Mouse (Mus musculus) thymus, postnatal 10 days (tissue): ENCODE data around the gene Hs3st4.

Experiments
- DNase-seq, 2 experiments: peaks; one replicate each; pipeline ENCODE4 v3.0.0; 2021; ENCODE audit warnings: low spot score in 2 of 2

Gene Hs3st4

DNA sequence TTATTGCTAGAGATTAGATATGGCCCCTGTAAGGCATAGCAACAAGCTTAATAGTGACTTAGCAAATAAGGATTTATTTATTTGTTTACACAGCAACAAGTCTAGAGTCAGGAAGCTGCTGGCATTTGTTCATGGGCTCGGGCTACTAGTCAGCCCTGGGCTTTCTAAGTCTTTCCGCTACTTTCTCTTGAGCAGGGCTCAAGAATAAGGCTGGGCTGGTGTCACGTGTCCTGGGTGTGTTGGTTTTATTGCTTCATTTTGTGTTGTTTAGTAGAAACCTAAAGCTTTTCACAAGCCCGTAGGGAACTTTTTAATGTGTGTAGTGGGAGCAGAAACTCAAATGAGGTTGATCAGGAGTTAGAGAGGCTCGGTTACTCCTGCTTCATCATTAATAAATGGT is 153.5 kb downstream of the Hs3st4 start:
- no peak for DNase-seq

DNA sequence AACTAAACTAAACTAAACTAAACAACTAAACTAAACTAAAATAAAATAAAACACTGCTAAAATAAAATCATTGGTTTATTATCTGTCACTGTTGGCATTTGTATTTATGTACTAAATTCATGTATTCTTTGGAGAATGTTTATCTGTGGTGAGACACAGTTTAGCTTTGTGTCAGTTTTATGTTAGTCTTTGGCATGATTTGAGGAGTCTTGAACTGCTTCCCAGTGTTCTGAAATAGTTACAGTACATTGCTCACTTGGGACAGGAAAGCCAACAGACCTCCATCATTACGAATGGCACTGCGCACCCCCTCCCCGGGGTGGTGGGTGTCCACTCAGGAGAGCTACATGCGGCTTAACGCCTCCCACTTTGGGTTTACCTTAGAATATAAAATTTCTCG is 158.6 kb downstream of the Hs3st4 start:
- DNase-seq = no peak

DNA sequence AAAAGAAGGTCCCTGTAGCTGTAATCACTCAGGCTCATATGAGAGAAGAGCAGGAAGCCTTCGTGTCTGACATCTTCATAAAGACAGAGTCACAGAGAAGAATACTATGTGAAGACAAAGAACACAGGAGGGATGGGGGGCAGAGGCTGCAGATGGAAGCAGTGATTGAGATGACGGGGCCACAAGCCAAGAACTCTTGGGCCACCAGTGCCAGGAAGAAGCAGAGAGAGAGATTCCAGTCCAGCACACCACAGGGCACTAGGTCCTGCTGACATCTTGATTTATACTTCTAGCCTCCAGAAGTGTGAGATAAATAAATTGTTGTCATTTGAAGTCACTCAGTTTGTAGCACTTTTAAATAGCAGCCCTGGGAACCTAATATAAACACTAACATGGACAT is 168.2 kb downstream of the Hs3st4 start:
- DNase-seq = no peak

DNA sequence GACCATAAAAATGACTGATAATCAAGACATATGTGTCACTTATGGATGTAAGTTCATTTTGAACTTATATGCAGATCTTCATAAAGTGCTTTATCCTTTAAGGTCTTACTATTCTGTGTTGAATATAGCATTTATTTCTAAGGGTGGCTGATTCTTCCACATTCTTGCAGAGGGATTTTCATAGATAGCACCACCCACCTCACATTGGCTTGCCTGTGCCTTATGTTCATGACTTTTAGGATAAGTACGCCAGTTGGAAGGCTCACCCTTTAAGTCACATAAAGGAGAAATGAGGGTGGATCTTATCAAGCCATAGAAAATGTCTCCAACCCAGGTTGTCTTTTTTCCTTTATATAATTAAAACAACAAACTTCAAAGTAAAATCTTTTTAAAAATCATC is 180.6 kb downstream of the Hs3st4 start:
- no peak for DNase-seq

DNA sequence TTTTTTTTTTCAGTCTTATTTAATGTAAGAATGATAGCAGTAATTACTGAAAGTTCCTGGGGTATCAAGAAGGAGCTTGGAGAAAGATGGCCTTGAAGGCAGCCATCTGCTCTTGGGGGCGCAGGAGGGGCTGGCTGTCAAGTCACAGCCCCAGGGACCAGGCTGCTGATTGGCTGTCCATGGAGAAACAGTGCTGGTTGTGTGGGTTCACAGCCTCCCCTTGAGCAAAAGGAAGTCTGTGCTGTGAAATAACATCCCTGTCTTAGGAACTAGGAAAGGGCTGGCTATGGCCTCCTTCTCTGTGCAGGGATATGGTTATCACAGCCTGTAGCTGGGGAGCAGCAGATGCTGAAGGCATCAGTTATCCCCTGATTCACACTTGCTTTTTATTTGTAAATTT is 183.6 kb downstream of the Hs3st4 start:
- DNase-seq = no peak

DNA sequence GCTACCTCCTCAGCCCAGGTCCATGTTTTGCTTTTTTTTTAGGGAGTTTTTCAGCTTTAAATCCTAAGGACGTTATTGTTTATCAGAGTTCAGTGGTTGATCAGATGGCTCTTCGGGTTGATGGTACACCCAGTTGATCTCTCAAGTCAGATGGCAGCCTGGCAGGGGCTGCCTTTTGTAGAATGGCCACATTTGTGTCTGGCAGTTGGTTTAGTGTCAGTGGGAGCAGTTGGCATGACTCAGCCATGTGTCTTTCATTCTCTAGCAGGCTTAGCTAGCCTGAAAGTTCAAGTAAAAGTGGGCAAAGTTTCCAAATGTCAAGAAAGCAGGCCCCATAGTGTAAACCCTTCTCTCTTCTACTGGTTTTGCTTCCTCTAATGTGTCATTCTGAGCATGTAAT is 186.1 kb downstream of the Hs3st4 start:
- no peak for DNase-seq

DNA sequence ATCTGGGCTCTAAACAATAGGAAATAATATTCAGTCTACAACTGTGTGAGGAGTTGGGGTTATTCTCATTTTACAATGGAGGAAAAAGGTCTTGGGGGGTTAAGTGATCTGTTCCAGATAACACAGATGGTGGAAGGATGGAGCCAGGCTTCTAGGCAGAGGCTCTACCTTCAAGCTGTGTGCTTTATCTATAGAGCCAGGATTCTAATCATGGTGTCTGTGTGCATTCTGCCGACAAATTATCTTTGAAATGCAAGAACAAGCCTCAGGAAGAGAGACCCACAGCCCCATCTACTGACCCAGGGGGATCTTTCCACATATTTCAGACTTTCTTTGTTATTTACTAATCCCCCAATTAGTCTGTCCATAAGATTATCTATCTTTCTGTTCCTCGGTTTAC is 187.3 kb downstream of the Hs3st4 start:
- DNase-seq = no peak

DNA sequence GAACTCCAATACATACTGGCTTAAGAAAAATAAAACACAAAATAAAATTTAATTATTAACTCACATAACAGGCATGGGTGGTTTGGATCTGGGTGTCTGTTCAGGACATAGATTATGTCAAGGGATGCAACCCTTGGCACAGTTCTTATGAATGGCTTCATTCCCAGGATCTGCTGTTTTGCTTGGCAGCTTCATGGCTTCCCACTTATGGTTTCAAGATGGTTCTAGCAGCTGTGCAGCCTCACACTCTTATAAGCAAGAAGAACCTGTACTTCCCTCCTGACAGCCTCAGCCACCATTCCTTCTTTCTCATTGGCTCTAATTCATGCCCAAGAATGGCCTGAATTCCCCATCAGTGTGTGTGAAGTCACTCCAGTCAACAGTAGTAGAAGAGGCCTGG is 189.3 kb downstream of the Hs3st4 start:
- no peak for DNase-seq

DNA sequence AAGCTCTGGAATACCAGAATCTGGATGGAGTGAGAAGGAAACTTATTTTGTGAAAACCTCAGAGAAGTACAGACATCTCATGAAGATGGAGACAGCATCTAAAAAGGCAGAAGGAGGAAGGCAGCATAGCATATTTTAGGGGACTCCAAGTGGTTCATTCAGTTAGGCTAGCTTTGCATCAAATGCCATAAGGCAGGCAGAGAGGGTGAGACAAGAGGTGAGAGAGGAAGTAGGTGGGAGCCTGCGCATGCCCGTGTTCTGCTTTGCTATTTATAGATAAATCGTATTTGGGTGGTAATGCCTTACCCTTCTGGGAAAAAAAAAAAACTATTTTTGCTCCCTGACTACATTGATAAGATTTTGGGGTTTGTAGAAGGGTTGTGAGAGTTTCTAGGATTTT is 198.3 kb downstream of the Hs3st4 start:
- no peak for DNase-seq

DNA sequence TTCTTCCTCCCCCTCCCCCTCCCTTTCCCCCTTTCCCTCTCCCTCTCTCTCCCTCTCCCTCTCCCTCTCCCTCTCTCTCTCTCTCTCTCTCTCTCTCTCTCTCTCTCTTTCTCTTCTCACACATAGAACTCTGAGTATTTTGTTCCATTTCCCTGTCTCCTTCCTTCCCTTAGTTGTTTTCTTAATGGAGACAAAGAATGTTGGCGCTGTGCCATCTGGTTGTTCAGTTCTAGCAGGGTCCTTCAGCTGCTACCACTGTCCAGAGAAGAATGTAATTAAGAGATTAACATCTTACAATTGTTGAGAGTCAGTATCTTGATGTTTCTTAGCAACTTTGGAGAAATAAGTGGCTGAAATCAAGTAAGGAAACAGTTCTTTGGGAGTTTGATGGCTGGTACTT is 202.0 kb downstream of the Hs3st4 start:
- DNase-seq = no peak

DNA sequence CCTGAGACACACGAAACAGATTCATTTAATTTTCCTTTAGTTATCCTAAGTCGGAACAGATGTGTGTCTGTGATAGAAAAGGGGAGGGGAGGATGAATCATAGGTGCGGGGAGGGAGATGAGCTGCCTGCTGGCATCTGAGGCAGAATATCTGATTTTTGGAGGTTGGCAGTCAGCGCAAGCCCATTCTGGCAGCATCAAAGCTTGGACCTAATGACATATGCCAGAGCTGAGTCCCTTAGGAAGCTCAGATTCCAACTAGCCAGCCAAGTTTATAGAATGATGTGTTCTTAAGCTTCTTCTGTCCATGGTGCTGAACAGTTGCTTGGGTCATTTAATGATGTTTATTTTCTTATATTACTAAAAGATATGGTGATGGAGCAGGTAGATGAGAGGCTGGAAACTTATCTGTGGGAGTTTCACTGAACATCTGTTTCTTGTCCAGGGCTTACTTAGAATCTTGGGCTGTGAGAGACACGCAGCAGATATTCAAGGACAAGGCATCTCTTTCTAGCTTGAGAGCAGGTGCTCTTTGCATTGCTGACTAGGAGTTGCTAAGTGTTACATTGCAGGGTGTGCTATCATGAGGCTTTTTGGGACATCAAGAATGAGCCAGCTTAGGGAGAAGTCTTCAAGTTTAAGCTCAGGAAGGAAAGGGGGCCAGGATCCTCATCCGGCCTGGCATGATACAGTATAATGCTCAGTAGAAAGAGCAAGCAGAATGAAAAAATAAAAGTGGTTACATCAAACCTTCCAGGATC is 216.3 kb downstream of the Hs3st4 start:
- DNase-seq = no peak

DNA sequence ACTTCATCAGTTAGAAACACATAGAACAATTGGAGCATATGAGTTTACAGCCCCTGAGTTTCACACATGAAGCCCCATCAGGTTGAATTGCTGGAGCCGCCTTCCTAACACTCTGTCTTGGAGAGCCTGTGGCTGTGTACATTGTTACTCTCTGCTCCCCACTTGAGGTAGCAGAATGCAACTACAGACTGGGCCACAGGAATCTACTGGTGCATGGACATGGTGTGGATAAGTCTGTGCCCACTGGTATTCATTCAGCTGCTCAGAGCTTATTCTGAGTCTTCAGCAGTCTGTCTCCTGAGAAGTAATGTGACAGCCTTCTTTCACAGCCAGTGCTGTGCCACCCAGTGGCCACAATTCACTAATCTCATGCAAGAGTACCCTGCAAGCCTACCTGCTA is 234.3 kb downstream of the Hs3st4 start:
- DNase-seq = no peak

DNA sequence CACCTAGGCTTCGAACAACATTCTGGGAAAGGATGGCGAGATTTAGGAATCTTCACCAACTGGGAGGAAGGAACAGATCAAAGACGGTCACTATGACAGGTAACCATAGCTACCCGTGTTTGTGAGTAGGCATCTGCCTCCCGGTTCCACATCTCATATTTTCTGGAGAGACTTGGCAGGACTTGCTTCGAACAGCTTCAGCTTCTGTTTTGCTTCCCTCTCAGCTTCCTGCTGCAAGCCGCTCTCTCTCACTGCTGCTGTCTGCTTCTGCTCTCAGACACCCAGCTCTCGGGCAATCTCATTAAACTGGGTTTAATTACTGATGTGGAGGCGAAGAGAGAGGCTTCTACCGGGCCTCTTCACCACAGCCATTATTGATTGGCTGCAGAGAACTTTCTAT is 237.9 kb downstream of the Hs3st4 start:
- no peak for DNase-seq

DNA sequence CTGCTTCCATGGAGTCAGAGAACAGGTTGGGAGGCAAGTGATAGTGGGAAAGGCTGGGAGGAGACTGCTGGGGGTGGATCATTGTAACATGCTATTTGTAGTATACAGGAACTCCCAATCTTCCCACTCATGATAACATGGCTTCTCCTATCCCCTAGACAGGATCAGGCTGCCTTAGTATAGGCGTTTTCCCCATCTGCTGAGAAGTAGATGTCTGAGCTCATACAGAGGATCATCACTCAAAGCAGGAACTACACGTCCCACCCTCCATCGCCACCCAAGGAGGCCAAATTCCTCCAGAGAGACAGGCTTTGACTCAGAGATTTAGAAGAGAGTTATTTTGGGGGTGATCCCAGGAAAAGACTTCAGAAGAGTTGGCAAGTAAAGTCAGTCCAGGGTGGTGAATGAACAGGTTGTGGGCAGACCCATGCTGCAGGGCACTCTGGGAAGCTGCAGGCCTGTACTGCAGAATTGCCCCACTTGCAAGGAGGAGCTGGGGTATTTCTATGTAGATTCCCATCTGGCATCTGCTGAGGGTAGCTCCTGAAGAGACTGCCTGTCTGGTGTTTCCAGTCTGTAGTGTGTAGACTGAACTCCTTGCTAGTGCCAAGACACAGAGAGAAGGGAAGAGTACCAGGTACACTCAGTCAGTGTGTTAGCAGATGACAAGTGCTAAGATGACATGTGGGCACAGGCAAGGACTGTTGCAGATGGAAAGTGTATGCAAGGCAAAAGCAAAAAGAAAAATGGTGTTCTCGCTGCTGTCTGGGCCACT is 255.4 kb downstream of the Hs3st4 start:
- DNase-seq = no peak

DNA sequence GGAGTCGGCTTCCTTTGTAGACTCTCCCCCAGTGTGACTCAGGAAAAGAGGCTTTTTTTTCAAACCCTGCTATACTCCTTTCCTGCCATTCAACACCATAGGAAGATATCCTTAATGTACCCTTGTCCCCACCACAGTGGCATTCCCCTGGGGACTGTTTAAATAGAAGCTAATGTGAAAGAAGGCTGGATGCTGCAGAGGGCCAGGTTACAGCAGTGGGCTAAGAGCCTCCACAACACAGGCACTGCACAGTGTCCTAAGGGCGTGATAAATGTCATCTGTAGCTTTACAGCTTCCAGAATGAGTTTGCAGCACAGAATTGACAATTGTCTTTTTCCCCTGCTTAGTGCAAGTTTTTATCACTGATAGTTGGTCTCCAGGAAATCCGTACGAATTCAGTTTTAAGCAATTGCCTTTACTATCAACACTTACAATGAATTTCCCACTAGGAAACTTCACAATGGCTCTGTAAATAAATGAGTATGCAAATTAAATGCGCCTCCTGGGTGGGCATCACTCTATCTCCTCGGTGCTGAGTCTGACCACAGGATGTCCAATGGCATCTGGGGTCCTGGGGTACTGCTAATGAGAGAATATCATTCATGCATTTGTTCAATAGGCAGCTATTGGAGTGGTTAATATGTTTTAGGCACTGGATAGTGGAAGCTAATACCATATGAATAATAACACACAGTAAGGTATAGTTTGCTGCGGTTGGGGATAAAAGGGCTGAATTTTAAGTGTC is 257.4 kb downstream of the Hs3st4 start:
- no peak for DNase-seq

DNA sequence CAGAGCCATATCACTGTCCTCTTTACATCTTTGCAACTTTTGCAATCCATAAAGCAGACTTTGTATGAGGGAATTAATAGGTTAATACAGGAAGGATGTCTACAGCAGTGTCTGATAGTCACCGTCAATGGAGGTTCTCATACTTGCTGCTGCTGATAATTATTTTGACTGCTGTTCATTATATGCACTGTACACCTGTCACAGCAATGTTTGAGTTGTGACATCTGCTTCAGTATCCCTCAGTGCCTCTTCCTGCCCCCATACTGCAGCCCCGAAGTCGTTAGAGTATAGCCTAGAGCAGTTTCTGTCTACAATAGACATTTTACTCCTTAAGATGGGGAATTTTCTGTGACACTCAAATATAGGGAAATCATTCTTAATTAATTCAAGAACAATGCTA is 267.2 kb downstream of the Hs3st4 start:
- DNase-seq = no peak

DNA sequence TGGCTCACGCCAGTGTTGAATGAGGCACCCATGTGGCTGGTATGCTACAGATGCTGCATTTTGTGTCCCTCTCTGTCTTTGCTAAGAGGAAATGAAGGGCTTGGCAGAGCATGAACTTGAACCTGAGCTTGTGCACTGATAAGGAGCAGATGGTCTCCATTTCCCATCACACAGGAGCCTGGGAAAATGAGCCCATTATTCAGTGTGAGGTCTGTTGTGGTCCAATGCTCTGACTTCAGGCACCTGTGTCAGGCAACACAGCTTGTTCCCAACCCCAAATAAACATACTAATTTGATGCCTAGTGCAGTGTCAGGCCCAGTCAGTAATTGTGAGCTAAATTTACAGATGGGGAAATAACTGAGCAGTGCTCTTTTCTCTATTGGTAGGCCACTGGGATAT is 267.9 kb downstream of the Hs3st4 start:
- no peak for DNase-seq

DNA sequence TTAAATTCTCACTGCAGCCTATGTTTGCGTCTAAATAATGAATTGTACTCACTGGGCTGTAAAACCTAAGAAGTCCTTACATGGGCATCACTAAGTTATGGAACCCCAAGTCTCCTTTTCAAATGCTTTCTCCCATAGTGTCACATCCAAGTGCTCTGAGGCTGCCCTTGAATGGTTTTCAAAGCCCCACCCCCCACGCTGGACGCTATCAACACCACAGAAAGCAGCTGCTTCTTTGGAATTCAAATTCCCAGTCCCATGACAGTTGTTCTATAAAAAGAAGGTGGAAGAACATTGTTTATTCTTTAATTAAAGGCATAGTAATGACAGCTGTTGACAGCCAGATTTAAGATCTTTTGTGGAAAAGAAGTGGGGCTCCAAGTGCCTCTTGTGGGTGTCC is 275.8 kb downstream of the Hs3st4 start:
- no peak for DNase-seq

DNA sequence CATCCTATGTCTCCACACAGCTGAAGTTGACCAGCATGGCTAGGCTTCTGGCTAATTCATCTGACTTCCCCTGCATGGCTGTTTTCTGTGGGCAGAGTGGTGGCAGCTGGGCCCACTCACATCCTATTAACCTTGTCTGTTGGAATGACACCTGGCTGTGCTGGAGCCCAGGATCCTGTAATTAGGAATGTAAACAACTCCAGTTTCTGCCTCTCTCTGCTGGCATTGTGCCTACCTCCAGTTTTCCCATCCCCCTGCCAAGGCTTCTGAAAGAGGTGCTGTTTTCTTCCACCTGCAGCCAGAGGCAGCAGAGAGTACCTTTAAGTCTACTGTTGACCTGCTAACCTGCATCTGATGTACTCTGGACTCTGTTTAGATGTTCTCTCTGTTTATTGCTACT is 288.1 kb downstream of the Hs3st4 start:
- no peak for DNase-seq

DNA sequence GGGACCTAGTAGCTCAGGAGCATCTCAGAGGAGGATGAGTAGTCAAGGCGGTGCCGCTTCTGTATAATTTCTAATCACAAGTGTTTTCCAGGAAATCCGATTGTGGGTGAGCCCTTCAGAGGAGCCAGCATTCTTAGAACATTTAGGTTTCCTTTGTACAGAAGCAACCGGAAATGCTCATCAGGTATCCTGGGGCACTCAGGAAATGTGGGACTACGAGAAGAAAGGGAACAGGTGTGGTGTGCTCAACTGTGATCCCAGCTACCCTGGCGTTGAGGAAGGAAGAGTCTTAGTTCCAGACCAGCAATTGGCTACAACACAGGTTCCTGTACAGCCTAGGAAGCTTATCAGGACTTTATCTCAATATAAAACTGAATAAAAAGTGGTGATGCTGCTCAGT is 307.2 kb downstream of the Hs3st4 start:
- DNase-seq = no peak

DNA sequence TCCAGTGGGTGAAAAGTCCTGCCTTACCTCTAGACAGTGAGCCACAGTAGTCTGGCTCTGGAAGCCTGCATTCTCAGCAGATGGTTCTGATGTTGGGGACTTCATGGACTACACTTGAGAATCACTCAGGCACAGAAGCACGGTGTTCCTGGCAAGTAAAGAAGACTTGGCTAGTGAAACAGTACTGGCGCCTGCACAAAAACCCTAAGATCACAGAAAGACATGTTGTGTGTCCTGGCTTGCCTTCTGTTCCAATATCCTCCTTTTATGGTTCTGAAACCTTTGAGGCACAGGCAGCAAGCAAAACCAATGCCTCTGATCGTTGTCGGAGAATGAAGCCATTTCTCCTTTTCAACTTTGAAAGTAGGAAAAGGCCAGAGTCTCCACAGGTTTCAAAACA is 336.8 kb downstream of the Hs3st4 start:
- no peak for DNase-seq

DNA sequence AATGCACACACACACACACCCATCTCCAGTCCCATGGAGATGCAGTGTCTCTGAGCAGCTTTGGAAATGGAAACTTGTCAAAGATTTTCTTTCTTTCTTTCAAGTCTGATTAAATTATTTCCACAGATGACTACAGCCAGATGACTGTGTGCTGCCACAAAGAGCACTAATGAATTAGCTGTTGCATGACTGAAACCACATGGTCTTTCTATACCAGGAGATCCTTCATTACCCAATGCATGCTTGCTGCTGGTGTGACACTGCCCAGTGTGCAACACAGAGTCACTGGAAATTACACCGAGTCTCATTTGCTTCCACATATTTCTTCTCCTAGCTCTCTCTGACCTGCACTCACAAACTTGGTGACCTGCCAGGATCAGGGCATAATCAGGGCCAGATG is 353.0 kb downstream of the Hs3st4 start:
- DNase-seq = no peak

DNA sequence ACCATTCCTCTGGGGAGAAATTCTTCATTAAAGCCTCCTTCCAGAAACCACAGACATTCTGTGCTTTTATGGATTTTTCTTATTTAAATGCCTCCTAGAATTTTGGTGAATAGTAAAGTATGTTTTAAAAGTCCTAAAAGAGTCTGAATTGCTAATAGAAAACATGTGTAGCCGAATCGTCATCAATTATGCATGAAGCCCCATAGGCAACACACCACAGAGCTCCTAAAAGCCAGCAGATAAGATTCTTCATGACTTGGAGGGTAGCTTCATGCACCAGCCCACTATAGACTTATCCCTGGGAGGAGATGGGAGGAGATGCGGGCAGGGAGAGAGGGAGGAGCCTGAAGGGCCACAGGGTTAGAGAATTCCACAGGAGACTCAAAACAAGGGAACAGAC is 358.8 kb downstream of the Hs3st4 start:
- no peak for DNase-seq
